Mouse (Mus musculus): ENCODE results near the gene Agbl3.

DNA sequence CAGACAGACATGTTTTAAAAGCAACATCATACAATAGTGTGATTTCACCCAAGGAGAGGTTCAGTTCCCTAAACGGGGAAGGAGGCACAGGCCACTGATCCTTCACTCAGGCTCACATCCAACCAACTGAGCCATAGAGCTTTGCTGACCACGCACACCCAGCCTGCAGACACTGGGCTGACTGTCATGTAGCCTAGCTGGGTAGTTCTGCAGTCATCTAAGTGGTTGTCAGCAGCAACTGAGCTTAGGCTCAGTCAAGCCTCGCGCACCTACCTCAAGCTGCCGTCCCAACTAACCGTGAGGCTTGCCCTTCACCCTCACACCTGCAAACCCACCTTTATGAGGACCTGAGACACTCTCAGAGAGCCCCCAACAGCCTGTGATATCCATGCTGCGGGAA is 91.7 kb downstream of the Agbl3 start:
- TF ChIP-seq CTCF (IDR thresholded peaks at IDR 0.05) (no peak), EP300 (IDR thresholded peaks at IDR 0.05) (no peak)
